Mouse (Mus musculus) G1E (cell line): ENCODE measurements around the gene Emc10. TPM values are rescaled to one million over a fixed set of nuclear protein-coding genes. Genes with fewer than 3 reads are reported as not detected.

Source experiments
- ATAC-seq: 2 replicates; pipeline ENCODE4 v1.8.0; 2016; ENCODE audit warnings: mild to moderate bottlenecking; ENCODE audit not compliant: insufficient number of reproducible peaks, poor library complexity, low FRiP score, severe bottlenecking; ENCODE audit errors: extremely low read depth
- DNase-seq: peaks from one replicate; pipeline ENCODE4 v3.0.0; 2012; ENCODE audit warnings: low spot score
- H3K27me3 ChIP-seq: 2 replicates; pipeline ENCODE4 v1.6.1; 2012; ENCODE audit warnings: mild to moderate bottlenecking, low read length, inconsistent platforms; ENCODE audit not compliant: insufficient read depth
- H3K36me3 ChIP-seq: replicated peaks from 2 replicates; pipeline ENCODE3; 2012; ENCODE audit warnings: mild to moderate bottlenecking, inconsistent platforms
- H3K4me1 ChIP-seq: 2 replicates; pipeline ENCODE4 v1.6.1; 2012; ENCODE audit warnings: low read depth, low read length, inconsistent platforms, mixed read lengths; ENCODE audit not compliant: insufficient read depth
- H3K4me3 ChIP-seq: 2 replicates; pipeline ENCODE4 v1.5.1; 2012; ENCODE audit warnings: low read depth, mild to moderate bottlenecking, inconsistent platforms, low read length, moderate library complexity, mixed read lengths
- H3K9me3 ChIP-seq: replicated peaks from 2 replicates; pipeline ENCODE4 v1.6.1; 2012; ENCODE audit warnings: inconsistent platforms
- CTCF ChIP-seq: IDR thresholded peaks from 2 replicates; pipeline ENCODE4 v1.5.1; 2012; ENCODE audit warnings: low read depth, low read length, inconsistent platforms, mixed read lengths
- GATA1 ChIP-seq: IDR thresholded peaks from 2 replicates; pipeline ENCODE4 v1.6.1; 2012; ENCODE audit warnings: borderline replicate concordance, low read length, inconsistent platforms, mixed read lengths
- GATA2 ChIP-seq: IDR thresholded peaks from 2 replicates; pipeline ENCODE4 v1.6.1; 2012; ENCODE audit warnings: low read depth, low read length, inconsistent platforms, borderline replicate concordance
- POLR2AphosphoS5 ChIP-seq: IDR thresholded peaks from 2 replicates; pipeline ENCODE4 v1.6.1; 2012; ENCODE audit warnings: low read depth, low read length, inconsistent platforms; ENCODE audit not compliant: insufficient replicate concordance
- TAL1 ChIP-seq: conservative IDR thresholded peaks from 2 replicates; pipeline ENCODE4 v1.6.1; 2012; ENCODE audit warnings: low read depth, low read length, inconsistent platforms, mixed read lengths
- polyA plus RNA-seq: library from polyadenylated mRNA; stranded (reverse); fragments of >175 nt; gene quantifications from 2 replicates; pipeline ENCODE4 v1.2.3, GENCODE M21; 2012
- total RNA-seq, 2 experiments: library from RNA; stranded (forward) in 1 of 2; stranded (reverse) in 1 of 2; fragments of 200-1000 nt in 1 of 2; fragments of >200 nt in 1 of 2; fragmentation: Nextera tagmentation in 1 of 2; gene quantifications; 2 replicates each; pipeline ENCODE4 v1.2.3; 2014 to 2017

Gene Emc10
- total and polyA plus RNA-seq, 3 experiments = 19.0 to 147 (median 33.3) TPM

DNA sequence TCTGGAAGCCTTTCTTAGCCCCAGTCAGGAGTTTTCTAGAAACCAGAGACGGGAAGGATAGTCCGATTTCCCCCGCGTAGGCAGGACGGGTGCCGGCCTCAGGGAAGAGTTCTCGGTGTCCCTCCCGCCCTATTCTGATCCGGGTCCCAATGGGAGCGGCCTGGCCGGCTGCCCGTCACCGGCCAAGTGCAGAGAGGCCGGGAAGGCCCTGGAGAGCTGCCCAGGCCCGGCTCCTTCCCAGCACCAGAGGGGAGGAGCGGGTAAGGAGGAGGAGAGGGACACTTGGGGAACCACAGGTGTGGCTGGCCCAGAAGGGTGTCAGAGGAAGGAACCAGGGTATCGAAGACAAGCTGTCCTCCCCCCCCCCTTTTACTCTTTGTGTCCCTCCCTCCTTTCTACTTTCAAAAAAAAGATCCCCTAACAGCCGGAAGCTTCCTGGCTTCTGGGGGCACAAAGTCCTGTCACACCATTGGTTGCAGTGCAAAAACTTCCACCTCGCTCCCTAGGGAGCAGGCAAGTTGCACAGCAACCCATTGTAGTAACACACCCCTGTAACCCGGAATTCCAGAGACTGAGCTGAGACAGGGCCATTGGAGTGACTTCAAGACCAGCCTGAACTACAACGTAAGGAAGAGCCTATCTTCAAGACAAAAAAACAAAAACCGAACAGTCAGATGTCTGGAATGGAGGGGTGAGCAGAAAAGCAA, 28.9 kb upstream of the Emc10 start:
- ATAC-seq (no peak), DNase-seq (no peak)
- H3K27me3 ChIP-seq = peaks cover 79% of the 10 kb centered on the region
- H3K4me1 ChIP-seq = peaks cover 18% of the 10 kb centered on the region
- TF ChIP-seq CTCF = no peak
- no peak for TF ChIP-seq GATA2
- TF ChIP-seq GATA1 = no peak
- no peak for TF ChIP-seq POLR2AphosphoS5
- TF ChIP-seq TAL1 = no peak
- H3K36me3 ChIP-seq = no peaks in the 10 kb centered on the region
- H3K4me3 ChIP-seq = no peak overlapping the region
- H3K9me3 ChIP-seq = no peaks in the 10 kb centered on the region

DNA sequence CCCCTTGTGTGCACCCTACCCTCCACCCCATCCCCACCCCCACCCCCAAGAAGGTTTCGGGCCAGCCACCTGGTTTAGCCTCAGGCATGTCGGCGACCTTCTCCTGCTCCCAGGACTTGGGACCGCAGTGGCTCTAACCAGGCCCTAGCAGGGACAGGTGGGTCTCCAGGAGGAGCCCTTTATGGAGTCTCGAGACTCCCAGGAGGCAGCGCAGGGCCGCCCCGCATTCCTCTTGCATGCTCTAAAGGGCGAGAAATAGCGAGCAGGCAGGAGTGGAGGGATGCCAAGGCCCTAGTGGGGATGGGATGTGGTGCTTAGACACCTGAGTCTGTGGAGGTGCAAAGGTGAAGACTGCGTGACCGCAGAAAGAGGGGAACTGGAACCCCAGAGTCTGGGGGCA, 28.2 kb upstream of the Emc10 start, which contains the start of gene Mybpc2:
TSS of gene Mybpc2 (minus strand) at position 155 of the 400 bp plus-strand sequence.
- TF ChIP-seq POLR2AphosphoS5 (no peak), GATA1 (no peak), CTCF (no peak), GATA2 (no peak), TAL1 (no peak)
- H3K4me3 ChIP-seq = no peak within 1 kb of the TSS
- ATAC-seq (no peak), DNase-seq (no peak)
- peaks cover 18% of the 10 kb centered on the region for H3K4me1 ChIP-seq
- H3K27me3 ChIP-seq = peaks cover 75% of the 10 kb centered on the region
- H3K9me3 ChIP-seq = no peaks in the 10 kb centered on the region
- no peaks in the 10 kb centered on the region for H3K36me3 ChIP-seq

DNA sequence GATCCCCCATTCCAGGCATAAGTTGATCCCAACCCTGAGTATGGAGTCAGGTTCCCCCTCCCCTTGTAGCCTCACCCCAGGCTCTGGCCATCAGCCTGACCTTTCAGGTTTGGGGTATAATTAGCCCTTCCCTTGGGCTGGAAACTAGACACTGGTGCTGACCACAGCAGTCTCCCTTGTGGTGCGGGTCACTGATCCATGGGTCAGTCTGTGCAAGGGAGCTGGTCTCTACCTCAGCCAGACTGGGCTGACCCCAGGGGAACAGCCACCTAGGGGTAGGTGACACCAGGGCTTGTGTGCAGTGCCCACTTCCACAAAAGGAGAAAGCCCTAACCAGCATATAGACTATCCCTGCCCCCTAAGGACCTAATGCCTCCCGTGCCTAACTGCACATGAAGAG, 26.7 kb upstream of the Emc10 start:
- Histone ChIP-seq H3K4me1 (peaks cover 14% of the 10 kb centered on the region), H3K36me3 (no peaks in the 10 kb centered on the region), H3K4me3 (no peak overlapping the region), H3K27me3 (peaks cover 67% of the 10 kb centered on the region), H3K9me3 (no peaks in the 10 kb centered on the region)
- ATAC-seq (no peak), DNase-seq (no peak)
- TF ChIP-seq GATA1 = no peak

DNA sequence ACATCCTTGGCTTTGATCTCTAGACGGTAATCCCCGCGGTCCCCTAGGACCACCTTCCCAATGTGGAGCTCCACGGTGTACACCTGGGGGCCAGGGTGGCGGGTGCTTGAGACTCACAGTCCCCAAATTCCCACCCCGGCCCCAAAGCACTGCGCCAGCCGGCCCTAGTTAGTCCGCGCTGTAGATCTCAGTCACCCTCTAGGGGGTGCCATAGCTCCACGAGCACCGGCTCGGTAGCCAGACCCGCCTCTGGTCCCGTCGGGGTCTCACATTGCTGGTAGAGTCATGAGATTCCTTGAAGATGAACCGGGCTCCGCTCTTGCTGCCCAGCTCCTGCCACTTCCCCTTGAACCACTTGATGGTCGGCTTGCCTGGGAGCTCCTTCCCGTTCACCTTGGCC, 25.4 kb upstream of the Emc10 start:
- no peak for DNase-seq
- Histone ChIP-seq H3K4me3 (no peak overlapping the region), H3K4me1 (peaks cover 7% of the 10 kb centered on the region; the same call in 1 of the 2 replicates), H3K27me3 (peaks cover 58% of the 10 kb centered on the region), H3K36me3 (no peaks in the 10 kb centered on the region), H3K9me3 (no peaks in the 10 kb centered on the region)
- ATAC-seq = no peak
- TF ChIP-seq GATA2 (no peak), CTCF (no peak), POLR2AphosphoS5 (no peak), GATA1 (no peak), TAL1 (no peak)

DNA sequence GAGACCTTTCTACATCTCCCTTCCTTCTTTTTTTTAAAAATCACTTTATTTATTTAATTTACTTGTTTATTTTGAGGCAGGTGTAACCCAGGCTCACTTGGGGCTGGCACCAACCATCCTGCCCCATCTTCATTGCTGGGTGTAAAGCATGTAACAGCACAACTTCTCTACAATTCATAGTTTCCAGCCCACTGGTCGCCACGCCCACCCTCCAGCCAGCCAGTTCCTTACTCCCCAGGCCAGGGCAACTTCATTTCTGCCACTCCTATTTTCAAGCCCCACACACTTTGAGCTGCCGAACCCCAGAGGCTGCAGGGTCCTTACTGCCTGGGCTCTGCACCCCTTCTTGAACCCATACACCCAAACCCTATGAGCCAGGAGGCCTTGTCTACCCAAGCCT, 24.7 kb upstream of the Emc10 start:
- Histone ChIP-seq H3K4me1 (peaks cover 7% of the 10 kb centered on the region; the same call in 1 of the 2 replicates), H3K9me3 (no peaks in the 10 kb centered on the region), H3K27me3 (peaks cover 57% of the 10 kb centered on the region), H3K4me3 (no peak overlapping the region), H3K36me3 (no peaks in the 10 kb centered on the region)
- ATAC-seq (no peak), DNase-seq (no peak)
- TF ChIP-seq CTCF = no peak
- TF ChIP-seq GATA1 = no peak
- no peak for TF ChIP-seq TAL1
- TF ChIP-seq GATA2 = no peak
- no peak for TF ChIP-seq POLR2AphosphoS5

DNA sequence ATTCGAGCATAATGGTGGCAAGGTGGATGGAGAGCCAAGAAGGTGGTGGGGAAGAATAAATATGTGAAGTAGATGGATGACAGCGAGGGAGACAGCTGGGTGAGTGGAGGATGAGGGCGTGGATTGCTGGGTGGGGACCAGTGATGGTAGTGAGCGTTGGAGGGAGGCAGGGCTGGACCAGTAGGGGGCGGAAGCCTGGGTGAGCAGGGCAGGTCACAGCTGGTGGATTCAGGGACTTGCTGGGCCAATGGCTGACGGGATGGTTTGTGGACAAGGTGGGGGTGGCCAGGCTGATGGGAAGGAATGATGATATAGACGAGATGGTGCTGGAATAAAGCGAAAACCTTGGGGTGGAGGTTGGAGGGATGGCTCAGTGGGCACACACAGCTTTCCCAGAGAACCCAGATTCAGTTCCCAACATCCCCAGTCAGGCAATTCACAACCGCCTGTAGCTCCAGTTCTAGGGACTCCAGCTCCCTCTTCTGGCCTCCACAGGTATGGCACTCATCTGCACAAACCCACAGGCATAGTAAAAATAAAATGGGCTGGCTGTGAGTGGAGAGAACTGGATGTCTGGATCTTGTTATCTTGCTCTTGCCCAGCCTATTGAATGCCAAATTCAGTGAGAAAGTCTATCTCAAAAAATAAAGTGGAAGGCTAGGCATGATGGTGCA, 23.0 kb upstream of the Emc10 start:
- Histone ChIP-seq H3K4me1 (peaks cover 7% of the 10 kb centered on the region; the same call in 1 of the 2 replicates), H3K27me3 (peaks cover 47% of the 10 kb centered on the region), H3K9me3 (no peaks in the 10 kb centered on the region), H3K4me3 (no peak overlapping the region), H3K36me3 (no peaks in the 10 kb centered on the region)
- ATAC-seq (no peak), DNase-seq (no peak)
- TF ChIP-seq GATA2 = no peak
- TF ChIP-seq TAL1 = no peak
- TF ChIP-seq GATA1 = no peak
- no peak for TF ChIP-seq POLR2AphosphoS5
